8 mouse cellular contexts compared by ENCODE assay signal in the genomic region with DNA sequence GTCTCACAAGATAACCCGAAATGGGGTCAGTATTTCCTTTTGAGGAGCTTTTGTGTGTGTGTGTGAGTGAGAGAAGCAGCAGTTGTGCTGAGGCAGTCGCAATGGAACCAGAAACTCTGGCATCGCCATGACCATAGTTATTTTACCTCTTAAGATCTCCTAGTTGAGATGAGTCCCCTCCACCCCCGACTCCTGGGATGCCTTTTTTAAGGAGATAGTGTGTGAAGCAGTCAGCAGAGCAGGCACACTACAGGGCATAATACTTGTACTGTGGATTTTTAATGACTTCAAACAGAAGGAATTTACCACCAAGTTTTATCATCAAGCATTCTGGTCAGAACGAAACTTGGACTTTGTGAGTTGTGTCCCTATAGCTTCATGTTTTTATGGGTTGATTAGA. TPM values are rescaled to one million over a fixed set of nuclear protein-coding genes. Genes with fewer than 3 reads are reported as not detected.
A peak's percentile ranks its signal among the peaks of the same experiment; 100 is the strongest.
DNase-seq lines count a peak whose midpoint lies in the region; ATAC-seq and TF ChIP-seq lines count a peak whose summit lies in the region.

No protein-coding gene starts in this region.

- no peak for TF ChIP-seq EP300 in lung, postnatal 0 days (IDR thresholded peaks at IDR 0.05)

- no peaks in the 10 kb centered on the region for H3K9me3 ChIP-seq in lung, postnatal 0 days (ENCODE audit: low read length)
- no peaks in the 10 kb centered on the region for H3K9me3 ChIP-seq in embryonic facial prominence, embryonic 12.5 days
- no peaks in the 10 kb centered on the region for H3K9me3 ChIP-seq in hindbrain, postnatal 0 days (ENCODE audit: low read length)
- H3K9me3 ChIP-seq in neural tube, embryonic 12.5 days = no peaks in the 10 kb centered on the region

- no peak for TF ChIP-seq CTCF in lung, postnatal 0 days (IDR thresholded peaks at IDR 0.05)
- no peak for TF ChIP-seq CTCF in hindbrain, postnatal 0 days (IDR thresholded peaks at IDR 0.05; ENCODE audit: low read depth)

- no peak for ATAC-seq in lung, postnatal 0 days
- ATAC-seq in embryonic facial prominence, embryonic 12.5 days (ENCODE audit: insufficient number of reproducible peaks, insufficient read depth, low FRiP score, low TSS enrichment) = no peak
- ATAC-seq in hindbrain, postnatal 0 days = no peak
- no peak for ATAC-seq in neural tube, embryonic 12.5 days (ENCODE audit: low FRiP score, low read depth)

- peaks cover 19% of the 10 kb centered on the region; the same call in 1 of the 2 replicates for H3K4me1 ChIP-seq in lung, postnatal 0 days (ENCODE audit: insufficient read depth, low read depth, low read length)
- peaks cover 22% of the 10 kb centered on the region for H3K4me1 ChIP-seq in embryonic facial prominence, embryonic 12.5 days
- peaks cover 24% of the 10 kb centered on the region; the same call in 1 of the 2 replicates for H3K4me1 ChIP-seq in hindbrain, postnatal 0 days (ENCODE audit: insufficient read depth, low read length)
- peaks cover 27% of the 10 kb centered on the region for H3K4me1 ChIP-seq in neural tube, embryonic 12.5 days

- H3K27ac ChIP-seq in lung, postnatal 0 days (ENCODE audit: low read length) = peak overlapping the region; percentile 93; the same call in 1 of the 2 replicates
- 0 out of 2 replicates have a peak overlapping the region, but pooled peaks have one; percentile 89 for H3K27ac ChIP-seq in embryonic facial prominence, embryonic 12.5 days
- H3K27ac ChIP-seq in hindbrain, postnatal 0 days = no peak overlapping the region
- H3K27ac ChIP-seq in neural tube, embryonic 12.5 days = no peak overlapping the region

- WGBS in lung, postnatal 0 days = 2% methylated on average over 5 of the region's 5 CpGs
- 22% methylated on average over 5 of the region's 5 CpGs for WGBS in embryonic facial prominence, embryonic 12.5 days
- 18% methylated on average over 5 of the region's 5 CpGs for WGBS in hindbrain, postnatal 0 days
- 21% methylated on average over 5 of the region's 5 CpGs for WGBS in neural tube, embryonic 12.5 days

- peak overlapping the region; percentile 70 for H3K4me2 ChIP-seq in lung, postnatal 0 days (replicated peaks; ENCODE audit: low read depth, low read length)
- peak overlapping the region; percentile 82 for H3K4me2 ChIP-seq in embryonic facial prominence, embryonic 12.5 days (replicated peaks)
- H3K4me2 ChIP-seq in hindbrain, postnatal 0 days (ENCODE audit: low read depth, low read length) = peak overlapping the region; percentile 80
- H3K4me2 ChIP-seq in neural tube, embryonic 12.5 days (replicated peaks) = peak overlapping the region; percentile 73

- peak overlapping the region; percentile 93 for H3K9ac ChIP-seq in lung, postnatal 0 days (replicated peaks; ENCODE audit: low read depth)
- H3K9ac ChIP-seq in embryonic facial prominence, embryonic 12.5 days = peak overlapping the region; percentile 95
- H3K9ac ChIP-seq in hindbrain, postnatal 0 days (replicated peaks; ENCODE audit: low read length) = peak overlapping the region; percentile 97
- H3K9ac ChIP-seq in neural tube, embryonic 12.5 days = peak overlapping the region; percentile 96

- DNase-seq in lung, postnatal 0 days (ENCODE audit: low spot score) = no peak
- DNase-seq in lung, postnatal 10 days = no peak
- peak; percentile 5 for DNase-seq in hindbrain, postnatal 0 days (ENCODE audit: low spot score)
- DNase-seq in adrenal gland, adult 18-20 months (ENCODE audit: low spot score in 2 of 2) = no peak
- no peak for DNase-seq in ovary, postnatal 36 days (ENCODE audit: low spot score)
- no peak for DNase-seq in frontal cortex, postnatal 36 days (ENCODE audit: low spot score in 2 of 2)

- no peaks in the 10 kb centered on the region for H3K36me3 ChIP-seq in lung, postnatal 0 days (ENCODE audit: insufficient read depth, low read length)
- 0 out of 2 replicates have a peak, but pooled peaks cover 17% of the 10 kb centered on the region for H3K36me3 ChIP-seq in embryonic facial prominence, embryonic 12.5 days
- no peaks in the 10 kb centered on the region for H3K36me3 ChIP-seq in hindbrain, postnatal 0 days (ENCODE audit: insufficient read depth, low read length)
- peaks cover 2% of the 10 kb centered on the region; the same call in 1 of the 2 replicates for H3K36me3 ChIP-seq in neural tube, embryonic 12.5 days

- no peaks in the 10 kb centered on the region for H3K27me3 ChIP-seq in lung, postnatal 0 days (replicated peaks; ENCODE audit: insufficient read depth, low read length)
- H3K27me3 ChIP-seq in embryonic facial prominence, embryonic 12.5 days = no peaks in the 10 kb centered on the region
- H3K27me3 ChIP-seq in hindbrain, postnatal 0 days (ENCODE audit: insufficient read depth, low read length) = no peaks in the 10 kb centered on the region
- H3K27me3 ChIP-seq in neural tube, embryonic 12.5 days (replicated peaks) = peaks cover 11% of the 10 kb centered on the region; the same call in 1 of the 2 replicates

- peak overlapping the region; percentile 91 for H3K4me3 ChIP-seq in lung, postnatal 0 days (ENCODE audit: low read depth, low read length)
- H3K4me3 ChIP-seq in embryonic facial prominence, embryonic 12.5 days = peak overlapping the region; percentile 95
- H3K4me3 ChIP-seq in hindbrain, postnatal 0 days (ENCODE audit: low read length) = peak overlapping the region; percentile 88
- H3K4me3 ChIP-seq in neural tube, embryonic 12.5 days = peak overlapping the region; percentile 91

RNA-seq across cellular contexts. Expression of gene March7, which starts 1.1 kb away (rescaled TPM):
- polyA plus RNA-seq in lung, postnatal 0 days (2015; fragmentation: Nextera tagmentation; extraction: Ambion mirVana) = 46.8 and 64.1 TPM in 2 replicates
- 96.2 and 96.9 TPM in 2 replicates for polyA plus RNA-seq in embryonic facial prominence, embryonic 12.5 days (2016; fragmentation: Nextera tagmentation; extraction: Ambion mirVana)
- 57.5 and 77.2 TPM in 2 replicates for total RNA-seq in hindbrain, postnatal 0 days (2014; rRNA removed)
- polyA plus RNA-seq in hindbrain, postnatal 0 days (2015; fragmentation: Nextera tagmentation; extraction: Ambion mirVana) = 79.4 and 81.2 TPM in 2 replicates
- 85.0 and 88.7 TPM in 2 replicates for polyA plus RNA-seq in neural tube, embryonic 12.5 days (2016; fragmentation: Nextera tagmentation; extraction: Ambion mirVana)
- total RNA-seq in adrenal gland, adult 18-20 months (2021) = 10 to 100 TPM; 36.3 to 43.9 TPM

RNA-seq across cellular contexts. Expression of gene Baz2b, which starts 1.2 kb away (rescaled TPM):
- polyA plus RNA-seq in lung, postnatal 0 days (2015; fragmentation: Nextera tagmentation; extraction: Ambion mirVana) = 63.0 and 64.9 TPM in 2 replicates
- 71.2 and 76.3 TPM in 2 replicates for polyA plus RNA-seq in embryonic facial prominence, embryonic 12.5 days (2016; fragmentation: Nextera tagmentation; extraction: Ambion mirVana)
- 62.3 and 79.4 TPM in 2 replicates for total RNA-seq in hindbrain, postnatal 0 days (2014; rRNA removed)
- 71.3 and 74.7 TPM in 2 replicates for polyA plus RNA-seq in hindbrain, postnatal 0 days (2015; fragmentation: Nextera tagmentation; extraction: Ambion mirVana)
- 78.3 and 80.1 TPM in 2 replicates for polyA plus RNA-seq in neural tube, embryonic 12.5 days (2016; fragmentation: Nextera tagmentation; extraction: Ambion mirVana)
- 10 to 100 TPM; 50.9 to 78.3 TPM for total RNA-seq in adrenal gland, adult 18-20 months (2021)

Comparison
In these comparisons a context has a peak if more than half of its experiments do, and no peak if none do; other contexts are left out.
1. H3K27ac ChIP-seq: peak in lung, postnatal 0 days (single experiment) and embryonic facial prominence, embryonic 12.5 days (single experiment); none in hindbrain, postnatal 0 days (single experiment) and neural tube, embryonic 12.5 days (single experiment).
2. Peak in every context shown above with its lines, with median percentiles within 50 percentile points of each other: H3K4me2 ChIP-seq, H3K4me3 ChIP-seq and H3K9ac ChIP-seq.